Mouse (Mus musculus) heart, embryonic 10.5 days (tissue): ENCODE results near the gene Tex29. TPM values are rescaled to one million over a fixed set of nuclear protein-coding genes. Genes with fewer than 3 reads are reported as not detected.
A peak's percentile ranks its signal among the peaks of the same experiment; 100 is the strongest.

ENCODE experiments used
- DNase-seq: peaks from one replicate; pipeline ENCODE4 v3.0.0-alpha.2; 2017; ENCODE audit warnings: low spot score
- H3K27ac ChIP-seq: fragments of 300-500 bp; sonication (generic); 2 replicates; pipeline ENCODE4 v1.5.1; 2016; ENCODE audit warnings: mild to moderate bottlenecking
- H3K27me3 ChIP-seq: fragments of 300-500 bp; sonication (generic); 2 replicates; pipeline ENCODE4 v1.6.1; 2016; ENCODE audit warnings: mild to moderate bottlenecking; ENCODE audit not compliant: poor library complexity, insufficient read depth, severe bottlenecking
- H3K36me3 ChIP-seq: fragments of 300-500 bp; sonication (generic); 2 replicates; pipeline ENCODE4 v1.6.1; 2016; ENCODE audit warnings: mild to moderate bottlenecking, moderate library complexity
- H3K4me1 ChIP-seq: fragments of 300-500 bp; sonication (generic); 2 replicates; pipeline ENCODE4 v1.6.1; 2016; ENCODE audit warnings: mild to moderate bottlenecking
- H3K4me3 ChIP-seq: fragments of 300-500 bp; sonication (generic); 2 replicates; pipeline ENCODE4 v1.5.1; 2016; ENCODE audit warnings: mild to moderate bottlenecking, moderate library complexity
- H3K9me3 ChIP-seq: fragments of 300-500 bp; sonication (generic); 2 replicates; pipeline ENCODE4 v1.6.1; 2016; ENCODE audit warnings: mild to moderate bottlenecking, moderate library complexity
- WGBS: fragments of 180-500 bp; shearing (Covaris S2); methylation state at CpG from one replicate; pipeline ENCODE4 v1.1.7; 2016; 5-methylcytosine and 5-hydroxymethylcytosine counted together
- polyA plus RNA-seq: library from polyadenylated mRNA; unstranded; fragments of >200 nt; fragmentation: Nextera tagmentation; extraction: Ambion mirVana; gene quantifications from 2 replicates; pipeline ENCODE4 v1.2.1, GENCODE M21; 2016

Gene Tex29
- polyA plus RNA-seq, 1 experiment from 2014 or later, result not detected

GRCm38 (mm10) chr8:11815206-11815605, 25.1 kb upstream of the Tex29 start:
- Histone ChIP-seq H3K9me3 (no peaks in the 10 kb centered on the region), H3K4me1 (peaks cover 18% of the 10 kb centered on the region), H3K4me3 (no peak overlapping the region), H3K27ac (no peak overlapping the region), H3K36me3 (peaks cover 94% of the 10 kb centered on the region), H3K27me3 (no peaks in the 10 kb centered on the region)
- WGBS, result 82% methylated on average over 7 of the region's 7 CpGs
- DNase-seq, result no peak

- DNase-seq, result no peak
- H3K4me3 ChIP-seq, result no peak overlapping the region
- H3K4me1 ChIP-seq, result peaks cover 39% of the 10 kb centered on the region
- peak overlapping the region; percentile 75 for H3K27ac ChIP-seq
- no peaks in the 10 kb centered on the region for H3K27me3 ChIP-seq
- 82% methylated on average over 5 of the region's 5 CpGs for WGBS
- H3K9me3 ChIP-seq, result no peaks in the 10 kb centered on the region
- H3K36me3 ChIP-seq, result peaks cover 85% of the 10 kb centered on the region
Observed at GRCm38 (mm10) chr8:11820136-11820535, 20.1 kb upstream of the Tex29 start.

GRCm38 (mm10) chr8:11820568-11820967, 19.7 kb upstream of the Tex29 start:
- Histone ChIP-seq H3K9me3 (no peaks in the 10 kb centered on the region), H3K27me3 (no peaks in the 10 kb centered on the region), H3K36me3 (peaks cover 85% of the 10 kb centered on the region), H3K4me3 (no peak overlapping the region), H3K4me1 (peaks cover 43% of the 10 kb centered on the region), H3K27ac (peak overlapping the region; percentile 75)
- no peak for DNase-seq
- WGBS, result 56% methylated on average over 5 of the region's 5 CpGs

- peak overlapping the region; percentile 75 for H3K27ac ChIP-seq
- DNase-seq, result peak; percentile 90
- peaks cover 83% of the 10 kb centered on the region for H3K36me3 ChIP-seq
- H3K27me3 ChIP-seq, result no peaks in the 10 kb centered on the region
- no peak overlapping the region for H3K4me3 ChIP-seq
- no peaks in the 10 kb centered on the region for H3K9me3 ChIP-seq
- 50% methylated on average over 14 of the region's 14 CpGs for WGBS
- peaks cover 43% of the 10 kb centered on the region for H3K4me1 ChIP-seq
Observed at GRCm38 (mm10) chr8:11821451-11822206, 18.6 kb upstream of the Tex29 start.

GRCm38 (mm10) chr8:11822550-11823060, 17.7 kb upstream of the Tex29 start:
- Histone ChIP-seq H3K27ac (peak overlapping the region; percentile 72), H3K4me1 (peaks cover 43% of the 10 kb centered on the region), H3K27me3 (no peaks in the 10 kb centered on the region), H3K4me3 (no peak overlapping the region), H3K36me3 (peaks cover 84% of the 10 kb centered on the region), H3K9me3 (no peaks in the 10 kb centered on the region)
- DNase-seq, result no peak
- 64% methylated on average over 9 of the region's 9 CpGs for WGBS

- 74% methylated on average over 3 of the region's 3 CpGs for WGBS
Observed at GRCm38 (mm10) chr8:11825756-11826155, 14.5 kb upstream of the Tex29 start.

GRCm38 (mm10) chr8:11827312-11827711, 13.0 kb upstream of the Tex29 start:
- Histone ChIP-seq H3K9me3 (no peaks in the 10 kb centered on the region), H3K36me3 (peaks cover 84% of the 10 kb centered on the region), H3K4me3 (no peak overlapping the region), H3K27me3 (no peaks in the 10 kb centered on the region), H3K27ac (no peak overlapping the region), H3K4me1 (peaks cover 36% of the 10 kb centered on the region)
- no peak for DNase-seq
- WGBS, result 89% methylated on average over 3 of the region's 3 CpGs

More at GRCm38 (mm10) chr8:11825756-11826155, 14.5 kb upstream of the Tex29 start:
- no peaks in the 10 kb centered on the region for H3K27me3 ChIP-seq
- no peak overlapping the region for H3K27ac ChIP-seq
- peaks cover 39% of the 10 kb centered on the region for H3K4me1 ChIP-seq
- no peaks in the 10 kb centered on the region for H3K9me3 ChIP-seq
- DNase-seq, result no peak
- H3K4me3 ChIP-seq, result no peak overlapping the region
- peaks cover 78% of the 10 kb centered on the region for H3K36me3 ChIP-seq

GRCm38 (mm10) chr8:11830214-11831046, 9.8 kb upstream of the Tex29 start:
- Histone ChIP-seq H3K4me1 (peaks cover 20% of the 10 kb centered on the region), H3K36me3 (peaks cover 84% of the 10 kb centered on the region), H3K27me3 (no peaks in the 10 kb centered on the region), H3K27ac (no peak overlapping the region), H3K9me3 (no peaks in the 10 kb centered on the region), H3K4me3 (no peak overlapping the region)
- 82% methylated on average over 16 of the region's 16 CpGs for WGBS
- DNase-seq, result no peak

- no peaks in the 10 kb centered on the region for H3K9me3 ChIP-seq
- peaks cover 25% of the 10 kb centered on the region for H3K4me1 ChIP-seq
- H3K36me3 ChIP-seq, result peaks cover 81% of the 10 kb centered on the region
- no peak overlapping the region for H3K27ac ChIP-seq
- H3K4me3 ChIP-seq, result no peak overlapping the region
- DNase-seq, result no peak
- H3K27me3 ChIP-seq, result no peaks in the 10 kb centered on the region
- 73% methylated on average over 10 of the region's 10 CpGs for WGBS
Observed at GRCm38 (mm10) chr8:11831174-11831573, 9.1 kb upstream of the Tex29 start.

- peaks cover 76% of the 10 kb centered on the region for H3K36me3 ChIP-seq
Observed at GRCm38 (mm10) chr8:11831939-11832338, 8.3 kb upstream of the Tex29 start.

GRCm38 (mm10) chr8:11833157-11833556, 7.1 kb upstream of the Tex29 start:
- no peaks in the 10 kb centered on the region for H3K27me3 ChIP-seq
- H3K4me1 ChIP-seq, result peaks cover 30% of the 10 kb centered on the region
- no peak overlapping the region for H3K27ac ChIP-seq
- no peak overlapping the region for H3K4me3 ChIP-seq
- 86% methylated on average over 4 of the region's 4 CpGs for WGBS
- H3K36me3 ChIP-seq, result peaks cover 64% of the 10 kb centered on the region
- no peak for DNase-seq
- no peaks in the 10 kb centered on the region for H3K9me3 ChIP-seq

More at GRCm38 (mm10) chr8:11831939-11832338, 8.3 kb upstream of the Tex29 start:
- Histone ChIP-seq H3K4me1 (peaks cover 30% of the 10 kb centered on the region), H3K9me3 (no peaks in the 10 kb centered on the region), H3K4me3 (no peak overlapping the region), H3K27ac (no peak overlapping the region), H3K27me3 (no peaks in the 10 kb centered on the region)
- WGBS, result 83% methylated on average over 5 of the region's 5 CpGs
- no peak for DNase-seq

GRCm38 (mm10) chr8:11834200-11834599, 6.1 kb upstream of the Tex29 start:
- Histone ChIP-seq H3K4me3 (no peak overlapping the region), H3K36me3 (peaks cover 56% of the 10 kb centered on the region), H3K9me3 (no peaks in the 10 kb centered on the region), H3K27me3 (no peaks in the 10 kb centered on the region), H3K27ac (no peak overlapping the region), H3K4me1 (peaks cover 31% of the 10 kb centered on the region)
- DNase-seq, result no peak
- 70% methylated on average over 5 of the region's 5 CpGs for WGBS

- Histone ChIP-seq H3K4me3 (no peak overlapping the region), H3K4me1 (peaks cover 31% of the 10 kb centered on the region), H3K27ac (no peak overlapping the region), H3K9me3 (no peaks in the 10 kb centered on the region), H3K27me3 (no peaks in the 10 kb centered on the region), H3K36me3 (peaks cover 51% of the 10 kb centered on the region)
- WGBS, result 85% methylated on average over 16 of the region's 16 CpGs
- DNase-seq, result no peak
Observed at GRCm38 (mm10) chr8:11834691-11835090, 5.6 kb upstream of the Tex29 start.
